Mouse (Mus musculus): ENCODE results near the gene Olfr984.
A peak's percentile ranks its signal among the peaks of the same experiment; 100 is the strongest.

Gene Olfr984

GRCm38 (mm10) chr9:40114106-40114505 lies at the start of gene Olfr984:
Olfr984 (minus strand) TSS chr9:40114206.
- DNase-seq: no peak

- DNase-seq: no peak
These were observed 41.2 kb upstream of the Olfr984 start for GRCm38 (mm10) chr9:40155118-40155644.

- DNase-seq: no peak
These were observed 27.5 kb upstream of the Olfr984 start for GRCm38 (mm10) chr9:40141544-40141943.

- no peak for DNase-seq
These were observed 25.5 kb upstream of the Olfr984 start for GRCm38 (mm10) chr9:40139484-40139883.

GRCm38 (mm10) chr9:40136987-40137688 lies 23.1 kb upstream of the Olfr984 start:
- no peak for DNase-seq

- DNase-seq: no peak
These were observed 16.6 kb upstream of the Olfr984 start for GRCm38 (mm10) chr9:40130556-40130955.

GRCm38 (mm10) chr9:40130084-40130483 lies 16.1 kb upstream of the Olfr984 start, which contains the start of gene Olfr985:
Olfr985 (minus strand) TSS chr9:40130184.
- DNase-seq: no peak

GRCm38 (mm10) chr9:40117287-40117659 lies 3.3 kb upstream of the Olfr984 start:
- no peak for DNase-seq

GRCm38 (mm10) chr9:40116645-40117286 lies 2.8 kb upstream of the Olfr984 start:
- peak; percentile 20 for DNase-seq

- no peak for DNase-seq
These were observed 19.2 kb downstream of the Olfr984 start for GRCm38 (mm10) chr9:40094769-40095168.

- no peak for DNase-seq
These were observed 20.5 kb downstream of the Olfr984 start, which contains the start of gene Olfr983 for GRCm38 (mm10) chr9:40093495-40093894. Olfr983 (minus strand) TSS chr9:40093595.

GRCm38 (mm10) chr9:40073529-40073928 lies 40.5 kb downstream of the Olfr984 start, which contains the start of gene Olfr982:
Olfr982 (plus strand) TSS chr9:40073829.
- DNase-seq: no peak

- DNase-seq: no peak
These were observed 63.9 kb downstream of the Olfr984 start for GRCm38 (mm10) chr9:40050138-40050537.
